In the genomic region with DNA sequence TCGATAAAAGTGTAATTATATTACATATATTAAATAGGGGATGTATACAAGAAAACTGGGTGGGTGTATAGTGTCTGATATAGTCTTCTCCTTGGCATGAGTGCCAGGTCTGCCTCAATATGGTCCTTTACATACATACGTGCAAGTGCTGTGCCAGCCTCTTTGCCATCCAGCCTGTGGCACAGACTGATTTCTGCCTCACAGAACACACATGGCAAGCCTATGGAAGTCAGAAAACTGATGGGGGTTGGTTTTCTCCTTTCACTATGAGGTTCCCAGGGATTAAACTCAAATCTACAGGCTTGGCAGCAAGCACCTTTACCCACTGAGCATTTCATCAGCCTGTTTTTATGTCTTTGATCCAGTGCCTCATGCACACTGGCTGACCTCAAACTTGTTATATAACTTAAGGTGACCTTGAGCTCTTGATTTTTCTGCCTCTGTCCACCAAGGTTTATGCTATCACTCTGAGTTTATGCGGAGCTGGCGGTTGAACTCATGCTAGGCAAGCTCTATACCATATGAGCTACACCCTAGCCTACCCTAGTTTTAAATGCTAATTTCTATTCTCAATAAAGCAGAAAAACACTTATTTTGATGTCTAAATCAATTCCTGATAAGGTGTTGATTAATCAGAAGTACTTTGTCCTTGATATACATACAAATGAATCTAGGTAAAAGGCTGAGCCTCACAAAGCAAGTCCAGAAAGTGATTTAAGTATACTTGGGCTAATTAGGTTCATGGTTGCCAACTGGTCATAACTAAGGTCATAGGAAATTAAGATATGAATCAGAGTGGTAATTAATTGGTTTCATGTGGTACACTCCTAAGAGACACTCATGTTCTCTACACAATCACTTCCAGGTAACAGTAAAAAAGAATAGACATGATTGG, we compare ENCODE assay signal across 8 mouse cellular contexts. TPM values are rescaled to one million over a fixed set of nuclear protein-coding genes. Genes with fewer than 3 reads are reported as not detected.
DNase-seq lines count a peak whose midpoint lies in the region; ATAC-seq and TF ChIP-seq lines count a peak whose summit lies in the region.

No protein-coding gene starts in this region.

- no peak overlapping the region for H3K4me3 ChIP-seq in heart, embryonic 15.5 days
- no peak overlapping the region for H3K4me3 ChIP-seq in hindbrain, embryonic 13.5 days

- no peak overlapping the region for H3K9ac ChIP-seq in heart, embryonic 15.5 days
- no peak overlapping the region for H3K9ac ChIP-seq in hindbrain, embryonic 13.5 days

- no peak for DNase-seq in heart, postnatal 36 days
- DNase-seq in brain, embryonic 14.5 days (ENCODE audit: low read depth) = peak; percentile 18
- no peak for DNase-seq in natural killer cell, adult 2 months (ENCODE audit: low spot score in 2 of 2)
- DNase-seq in right cerebral cortex, postnatal 10 days (ENCODE audit: low spot score in 2 of 2) = no peak
- no peak for DNase-seq in left cerebral cortex, postnatal 4 days

- intact Hi-C loops in heart, postnatal 36 days (cut with DNase I) = no loop called here
- intact Hi-C loops in left cerebral cortex, postnatal 4 days (cut with DNase I) = no loop called here

- peak; percentile 74 for ATAC-seq in heart, embryonic 15.5 days (replicated peaks; ENCODE audit: insufficient number of reproducible peaks, insufficient read depth, low FRiP score, low read depth)
- ATAC-seq in hindbrain, embryonic 13.5 days (ENCODE audit: low FRiP score) = peak; percentile 76
- peak; percentile 36 for ATAC-seq in megakaryocyte, adult 5-6 weeks (ENCODE audit: poor library complexity, severe bottlenecking)

- no peak overlapping the region for H3K4me2 ChIP-seq in heart, embryonic 15.5 days
- no peak overlapping the region for H3K4me2 ChIP-seq in hindbrain, embryonic 13.5 days

- WGBS in heart, embryonic 15.5 days = 69% methylated on average over 4 of the region's 4 CpGs
- 72% methylated on average over 4 of the region's 4 CpGs for WGBS in hindbrain, embryonic 13.5 days

- no peaks in the 10 kb centered on the region for H3K27me3 ChIP-seq in heart, embryonic 15.5 days
- no peaks in the 10 kb centered on the region for H3K27me3 ChIP-seq in hindbrain, embryonic 13.5 days

- no peaks in the 10 kb centered on the region for H3K36me3 ChIP-seq in heart, embryonic 15.5 days
- H3K36me3 ChIP-seq in hindbrain, embryonic 13.5 days = no peaks in the 10 kb centered on the region

- H3K27ac ChIP-seq in heart, embryonic 15.5 days = no peak overlapping the region
- no peak overlapping the region for H3K27ac ChIP-seq in hindbrain, embryonic 13.5 days

- TF ChIP-seq CTCF in brain, embryonic 14.5 days (IDR thresholded peaks at IDR 0.05; ENCODE audit: borderline replicate concordance, extremely low read depth, insufficient read depth, insufficient read length) = no peak

- TF ChIP-seq POLR2A in brain, embryonic 14.5 days (IDR thresholded peaks at IDR 0.05; ENCODE audit: borderline replicate concordance, extremely low read depth, insufficient read depth, insufficient read length, poor library complexity, severe bottlenecking) = no peak

- H3K4me1 ChIP-seq in heart, embryonic 15.5 days (replicated peaks) = no peaks in the 10 kb centered on the region
- H3K4me1 ChIP-seq in hindbrain, embryonic 13.5 days (replicated peaks) = no peaks in the 10 kb centered on the region

- H3K9me3 ChIP-seq in heart, embryonic 15.5 days (replicated peaks) = 0 out of 2 replicates have a peak, but pooled peaks cover 4% of the 10 kb centered on the region
- H3K9me3 ChIP-seq in hindbrain, embryonic 13.5 days = peaks cover 10% of the 10 kb centered on the region

RNA-seq across cellular contexts. Expression of a gene that starts 26.7 kb away (rescaled TPM):
- polyA plus RNA-seq in heart, embryonic 15.5 days (2015; fragmentation: Nextera tagmentation; extraction: Ambion mirVana) = 53.4 and 56.5 TPM in 2 replicates
- 10 to 100 TPM; 32.0 to 35.0 TPM for total RNA-seq in heart, postnatal 36 days (2021)
- 20.5 and 22.1 TPM in 2 replicates for polyA plus RNA-seq in brain, embryonic 14.5 days (2012; rRNA removed)
- polyA plus RNA-seq in hindbrain, embryonic 13.5 days (2015; fragmentation: Nextera tagmentation; extraction: Ambion mirVana) = 40.6 and 41.5 TPM in 2 replicates
- total RNA-seq in megakaryocyte, adult 5-6 weeks (2015) = 6.6 and 9.5 TPM in 2 replicates
- total RNA-seq in megakaryocyte, adult 5-6 weeks (2017) = 8.3 and 29.1 TPM in 2 replicates
- total RNA-seq in left cerebral cortex, postnatal 4 days (2021) = 10 to 100 TPM; 31.0 to 33.4 TPM
